ENCODE assay signal across 38 mouse cellular contexts in genomic region chr7:144795976-144796474, GRCm38 (mm10). TPM values are rescaled to one million over a fixed set of nuclear protein-coding genes. Genes with fewer than 3 reads are reported as not detected.
DNase-seq lines count a peak whose midpoint lies in the region; ATAC-seq and TF ChIP-seq lines count a peak whose summit lies in the region.
"Had no signal": no experiment of that assay in that cellular context is flagged by ENCODE, and none has a peak within 500 bp of the region (broad histone marks: within the 10 kb centered on the region; RNA-seq: fewer than 3 reads in every experiment).

No protein-coding gene starts in this region.

- H3K9me3 ChIP-seq in liver, postnatal 0 days (ENCODE audit: low read length): no peaks in the 10 kb centered on the region
- H3K9me3 ChIP-seq in liver, embryonic 12.5 days (replicated peaks): no peaks in the 10 kb centered on the region
- no peaks in the 10 kb centered on the region for H3K9me3 ChIP-seq in intestine, embryonic 15.5 days
- H3K9me3 ChIP-seq: embryonic facial prominence, embryonic 12.5 days; hindbrain, embryonic 13.5 days; limb, embryonic 12.5 days; liver, embryonic 13.5 days; neural tube, embryonic 13.5 days had no signal

- no peak overlapping the region for H3K27ac ChIP-seq in liver, postnatal 0 days (ENCODE audit: low read depth)
- no peak overlapping the region for H3K27ac ChIP-seq in liver, embryonic 12.5 days
- peak overlapping the region; percentile 30; the same call in 1 of the 2 replicates for H3K27ac ChIP-seq in intestine, embryonic 15.5 days
- H3K27ac ChIP-seq: embryonic facial prominence, embryonic 12.5 days; heart, embryonic 13.5 days; limb, embryonic 12.5 days; liver, embryonic 13.5 days; macrophage; neural tube, embryonic 13.5 days had no signal

- H3K27me3 ChIP-seq in liver, postnatal 0 days (ENCODE audit: insufficient read depth, low read length): no peaks in the 10 kb centered on the region
- peaks cover 43% of the 10 kb centered on the region for H3K27me3 ChIP-seq in liver, embryonic 12.5 days (replicated peaks)
- H3K27me3 ChIP-seq in intestine, embryonic 15.5 days (replicated peaks): no peaks in the 10 kb centered on the region

- TF ChIP-seq EP300 in liver, postnatal 0 days (IDR thresholded peaks at IDR 0.05; ENCODE audit: low read depth): no peak

- H3K36me3 ChIP-seq in liver, postnatal 0 days (replicated peaks; ENCODE audit: insufficient read depth, low read length): no peaks in the 10 kb centered on the region
- H3K36me3 ChIP-seq in liver, embryonic 12.5 days: no peaks in the 10 kb centered on the region
- no peaks in the 10 kb centered on the region for H3K36me3 ChIP-seq in intestine, embryonic 15.5 days
- H3K36me3 ChIP-seq: embryonic facial prominence, embryonic 12.5 days; heart, embryonic 13.5 days; hindbrain, embryonic 13.5 days; limb, embryonic 12.5 days; liver, embryonic 13.5 days; neural tube, embryonic 13.5 days had no signal

- no peak overlapping the region for H3K4me3 ChIP-seq in liver, postnatal 0 days (ENCODE audit: low read depth, low read length)
- no peak overlapping the region for H3K4me3 ChIP-seq in liver, embryonic 12.5 days
- H3K4me3 ChIP-seq in intestine, embryonic 15.5 days (replicated peaks): no peak overlapping the region
- H3K4me3 ChIP-seq: embryonic facial prominence, embryonic 12.5 days; heart, embryonic 13.5 days; hindbrain, embryonic 13.5 days; limb, embryonic 12.5 days; liver, embryonic 13.5 days; myocyte; neural tube, embryonic 13.5 days had no signal

- H3K9ac ChIP-seq in liver, postnatal 0 days (replicated peaks): no peak overlapping the region
- H3K9ac ChIP-seq in liver, embryonic 12.5 days: no peak overlapping the region
- no peak overlapping the region for H3K9ac ChIP-seq in intestine, embryonic 15.5 days
- H3K9ac ChIP-seq: embryonic facial prominence, embryonic 12.5 days; heart, embryonic 13.5 days; hindbrain, embryonic 13.5 days; limb, embryonic 12.5 days; liver, embryonic 13.5 days; neural tube, embryonic 13.5 days had no signal

- peak; percentile 68 for ATAC-seq in liver, postnatal 0 days
- no peak for ATAC-seq in liver, embryonic 12.5 days
- peak; percentile 83 for ATAC-seq in intestine, embryonic 15.5 days
- ATAC-seq: CD4-positive, CD25-positive, alpha-beta regulatory T cell, adult 4 months; forebrain, embryonic 14.5 days had no signal

- DNase-seq in heart, adult 9 months (ENCODE audit: low spot score in 2 of 2): peak; percentile 6 to 19
- no peak for DNase-seq in heart, postnatal 25 days (ENCODE audit: low spot score)
- no peak for DNase-seq in liver, postnatal 0 days
- DNase-seq in yolk sac, embryonic 10.5 days (ENCODE audit: low spot score): peak; percentile 73
- DNase-seq in natural killer cell, adult 2 months (ENCODE audit: low spot score in 2 of 2): no peak
- DNase-seq: adrenal gland, postnatal 25 days; cerebellum, adult 11-12 months; cerebellum, adult 9-11 months; embryo, embryonic 11 days; gastrocnemius, postnatal 36 days; heart, postnatal 14 days; kidney, adult 8-10 months; kidney, postnatal 25 days; liver, embryonic 13.5 days; lung, adult 2 months; lung, postnatal 10 days; right cerebral cortex, postnatal 4 days; thymus, adult 2 months; thymus, postnatal 4 days had no signal

- H3K4me1 ChIP-seq in liver, postnatal 0 days (ENCODE audit: insufficient read depth): peaks cover 3% of the 10 kb centered on the region; the same call in 1 of the 2 replicates
- H3K4me1 ChIP-seq in liver, embryonic 12.5 days: no peaks in the 10 kb centered on the region
- H3K4me1 ChIP-seq in intestine, embryonic 15.5 days (replicated peaks): peaks cover 10% of the 10 kb centered on the region
- H3K4me1 ChIP-seq: embryonic facial prominence, embryonic 12.5 days; limb, embryonic 12.5 days had no signal

- TF ChIP-seq CTCF in liver, postnatal 0 days (IDR thresholded peaks at IDR 0.05; ENCODE audit: low read depth): no peak

- H3K4me2 ChIP-seq in liver, postnatal 0 days (ENCODE audit: low read depth, low read length): no peak overlapping the region
- no peak overlapping the region for H3K4me2 ChIP-seq in liver, embryonic 12.5 days
- peak overlapping the region; percentile 3; the same call in 1 of the 2 replicates for H3K4me2 ChIP-seq in intestine, embryonic 15.5 days (replicated peaks)
- H3K4me2 ChIP-seq: embryonic facial prominence, embryonic 12.5 days; heart, embryonic 13.5 days; hindbrain, embryonic 13.5 days; limb, embryonic 12.5 days; liver, embryonic 13.5 days; neural tube, embryonic 13.5 days had no signal

- intact Hi-C loops in heart, postnatal 25 days (cut with DNase I): no loop called here

- 53% methylated on average over 9 of the region's 9 CpGs for WGBS in liver, postnatal 0 days (ENCODE audit: insufficient replicate concordance)
- WGBS in liver, embryonic 12.5 days (ENCODE audit: insufficient replicate concordance): 60% methylated on average over 9 of the region's 9 CpGs
- WGBS in intestine, embryonic 15.5 days: 33% methylated on average over 9 of the region's 9 CpGs

RNA-seq across cellular contexts. Expression of gene Fgf3, which starts 41.9 kb away (rescaled TPM):
- not detected for total RNA-seq in heart, postnatal 25 days (2021)
- polyA plus RNA-seq in liver, postnatal 0 days (2015; fragmentation: Nextera tagmentation; extraction: Ambion mirVana): not detected in 2 replicates
- polyA plus RNA-seq in liver, embryonic 12.5 days (2016; fragmentation: Nextera tagmentation; extraction: Ambion mirVana): 0.20 and 0.47 TPM in 2 replicates
- polyA plus RNA-seq in intestine, embryonic 15.5 days (2015; fragmentation: Nextera tagmentation; extraction: Ambion mirVana): not detected in 2 replicates
- total RNA-seq: gastrocnemius, adult 18-20 months; gastrocnemius, postnatal 36 days; heart, postnatal 14 days; layer of hippocampus, adult 18-20 months; layer of hippocampus, postnatal 10 days had no signal
- polyA plus RNA-seq: CD4-positive, CD25-positive, alpha-beta regulatory T cell, adult 4 months; limb, embryonic 12.5 days; lung, adult 2 months; macrophage; myocyte had no signal

RNA-seq across cellular contexts. Expression of gene Ano1, which starts 44.3 kb away (rescaled TPM):
- 10 to 100 TPM; 11.8 to 13.7 TPM for total RNA-seq in heart, postnatal 25 days (2021)
- polyA plus RNA-seq in liver, postnatal 0 days (2015; fragmentation: Nextera tagmentation; extraction: Ambion mirVana): 0.47 and 1.1 TPM in 2 replicates
- 5.7 and 7.2 TPM in 2 replicates for polyA plus RNA-seq in liver, embryonic 12.5 days (2016; fragmentation: Nextera tagmentation; extraction: Ambion mirVana)
- polyA plus RNA-seq in intestine, embryonic 15.5 days (2015; fragmentation: Nextera tagmentation; extraction: Ambion mirVana): 23.6 and 27.8 TPM in 2 replicates
- total RNA-seq: megakaryocyte-erythroid progenitor cell, adult 5-6 weeks had no signal
- polyA plus RNA-seq: macrophage had no signal

RNA-seq across cellular contexts. Expression of gene Fgf4, which starts 51.1 kb away (rescaled TPM):
- not detected for total RNA-seq in heart, postnatal 25 days (2021)
- not detected in 2 replicates for polyA plus RNA-seq in liver, postnatal 0 days (2015; fragmentation: Nextera tagmentation; extraction: Ambion mirVana)
- not detected in 2 replicates for polyA plus RNA-seq in liver, embryonic 12.5 days (2016; fragmentation: Nextera tagmentation; extraction: Ambion mirVana)
- polyA plus RNA-seq in intestine, embryonic 15.5 days (2015; fragmentation: Nextera tagmentation; extraction: Ambion mirVana): not detected in 2 replicates
- total RNA-seq: adrenal gland, adult 18-20 months; adrenal gland, postnatal 25 days; gastrocnemius, adult 18-20 months; heart, postnatal 14 days; layer of hippocampus, adult 18-20 months; layer of hippocampus, postnatal 10 days; left cerebral cortex, adult 18-20 months; left cerebral cortex, postnatal 14 days; megakaryocyte-erythroid progenitor cell, adult 5-6 weeks; midbrain, postnatal 0 days had no signal
- polyA plus RNA-seq: forebrain, embryonic 14.5 days; heart, embryonic 13.5 days; hindbrain, embryonic 13.5 days; liver, embryonic 13.5 days; lung, adult 2 months; macrophage; midbrain, postnatal 0 days; myocyte; neural tube, embryonic 13.5 days had no signal

Comparison
In these comparisons a context has a peak if more than half of its experiments do, and no peak if none do; other contexts are left out.
1. DNase-seq: peak in heart, adult 9 months (2 of 2) and yolk sac, embryonic 10.5 days (single experiment); none in heart, postnatal 25 days (single experiment), liver, postnatal 0 days (single experiment) and natural killer cell, adult 2 months (0 of 2).